Mouse (Mus musculus): ENCODE measurements around the gene Tspan18.

The Tspan18 gene

GRCm38 (mm10) chr2:93333817-93334731 is at the start of gene Tspan18:
TSS of gene Tspan18 (minus strand) at chr2:93334505.
- DNase-seq (ENCODE audit: low spot score in 2 of 2), result peak in 1 of 2 experiments; percentile 10

- DNase-seq (ENCODE audit: low spot score in 2 of 2), result no peak
Observed at GRCm38 (mm10) chr2:93383831-93384230, 49.5 kb upstream of the Tspan18 start.

GRCm38 (mm10) chr2:93380680-93381089 is 46.4 kb upstream of the Tspan18 start:
- DNase-seq (ENCODE audit: low spot score in 2 of 2), result no peak

GRCm38 (mm10) chr2:93377797-93378196 is 43.5 kb upstream of the Tspan18 start:
- DNase-seq (ENCODE audit: low spot score in 2 of 2), result peak in 1 of 2 experiments; percentile 44

- no peak for DNase-seq (ENCODE audit: low spot score in 2 of 2)
Observed at GRCm38 (mm10) chr2:93377157-93377556, 42.9 kb upstream of the Tspan18 start.

- no peak for DNase-seq (ENCODE audit: low spot score in 2 of 2)
Observed at GRCm38 (mm10) chr2:93372872-93373271, 38.6 kb upstream of the Tspan18 start.

- DNase-seq (ENCODE audit: low spot score in 2 of 2), result no peak
Observed at GRCm38 (mm10) chr2:93372097-93372571, 37.8 kb upstream of the Tspan18 start.

GRCm38 (mm10) chr2:93368954-93369353 is 34.6 kb upstream of the Tspan18 start:
- no peak for DNase-seq (ENCODE audit: low spot score in 2 of 2)

- no peak for DNase-seq (ENCODE audit: low spot score in 2 of 2)
Observed at GRCm38 (mm10) chr2:93367962-93368361, 33.7 kb upstream of the Tspan18 start.

GRCm38 (mm10) chr2:93365411-93365810 is 31.1 kb upstream of the Tspan18 start:
- no peak for DNase-seq (ENCODE audit: low spot score in 2 of 2)

GRCm38 (mm10) chr2:93364951-93365350 is 30.6 kb upstream of the Tspan18 start:
- DNase-seq (ENCODE audit: low spot score in 2 of 2), result no peak

- no peak for DNase-seq (ENCODE audit: low spot score in 2 of 2)
Observed at GRCm38 (mm10) chr2:93361454-93361853, 27.1 kb upstream of the Tspan18 start.

GRCm38 (mm10) chr2:93360310-93360709 is 26.0 kb upstream of the Tspan18 start:
- no peak for DNase-seq (ENCODE audit: low spot score in 2 of 2)

GRCm38 (mm10) chr2:93357391-93357790 is 23.1 kb upstream of the Tspan18 start:
- no peak for DNase-seq (ENCODE audit: low spot score in 2 of 2)

- no peak for DNase-seq (ENCODE audit: low spot score in 2 of 2)
Observed at GRCm38 (mm10) chr2:93355845-93356244, 21.5 kb upstream of the Tspan18 start.

GRCm38 (mm10) chr2:93354621-93355020 is 20.3 kb upstream of the Tspan18 start:
- DNase-seq (ENCODE audit: low spot score in 2 of 2), result no peak

- DNase-seq (ENCODE audit: low spot score in 2 of 2), result no peak
Observed at GRCm38 (mm10) chr2:93353725-93354124, 19.4 kb upstream of the Tspan18 start.

GRCm38 (mm10) chr2:93352915-93353685 is 18.8 kb upstream of the Tspan18 start:
- DNase-seq (ENCODE audit: low spot score in 2 of 2), result no peak

- no peak for DNase-seq (ENCODE audit: low spot score in 2 of 2)
Observed at GRCm38 (mm10) chr2:93351352-93351751, 17.0 kb upstream of the Tspan18 start.

GRCm38 (mm10) chr2:93347018-93347417 is 12.7 kb upstream of the Tspan18 start:
- no peak for DNase-seq (ENCODE audit: low spot score in 2 of 2)

GRCm38 (mm10) chr2:93346609-93347008 is 12.3 kb upstream of the Tspan18 start:
- no peak for DNase-seq (ENCODE audit: low spot score in 2 of 2)

GRCm38 (mm10) chr2:93345663-93346268 is 11.5 kb upstream of the Tspan18 start:
- no peak for DNase-seq (ENCODE audit: low spot score in 2 of 2)
